Mouse (Mus musculus): ENCODE results near the gene Slc25a38. TPM values are rescaled to one million over a fixed set of nuclear protein-coding genes. Genes with fewer than 3 reads are reported as not detected.
"Not testable (repeated sequence)": the region's sequence is repeated elsewhere in the genome, so short reads cannot be mapped to it uniquely, and the experiment has no call there.

The Slc25a38 gene
- polyA plus RNA-seq, 1 experiment from 2014 or later, result 21.5 TPM

DNA sequence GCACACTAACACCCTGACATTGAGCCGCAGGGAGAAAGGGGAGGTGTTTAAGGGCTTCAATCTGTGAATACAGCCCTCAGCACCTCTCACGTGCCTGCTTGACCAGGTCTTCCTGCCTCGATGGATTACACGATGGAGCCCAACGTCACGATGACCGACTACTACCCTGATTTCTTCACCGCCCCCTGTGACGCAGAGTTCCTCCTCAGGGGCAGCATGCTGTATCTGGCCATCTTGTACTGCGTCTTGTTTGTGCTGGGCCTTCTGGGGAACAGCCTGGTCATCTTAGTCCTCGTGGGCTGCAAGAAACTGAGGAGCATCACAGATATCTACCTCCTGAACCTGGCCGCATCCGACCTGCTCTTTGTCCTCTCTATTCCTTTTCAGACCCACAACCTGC is 16.5 kb upstream of the Slc25a38 start:
- Histone ChIP-seq H3K4me3 (replicated peaks; ENCODE audit: low read depth, low read length) (no peak overlapping the region), H3K36me3 (ENCODE audit: insufficient read depth, low read length) (no peaks in the 10 kb centered on the region), H3K27ac (no peak overlapping the region), H3K4me1 (replicated peaks; ENCODE audit: insufficient read depth, low read length) (no peaks in the 10 kb centered on the region), H3K9ac (ENCODE audit: low read depth, low read length) (no peak overlapping the region), H3K9me3 (replicated peaks; ENCODE audit: low read length) (no peaks in the 10 kb centered on the region), H3K4me2 (ENCODE audit: low read length) (no peak overlapping the region), H3K27me3 (ENCODE audit: insufficient read depth, low read length) (no peaks in the 10 kb centered on the region)
- no peak for TF ChIP-seq CTCF (IDR thresholded peaks at IDR 0.05; ENCODE audit: low read depth)
- DNase-seq (ENCODE audit: low spot score) (no peak), ATAC-seq (replicated peaks; ENCODE audit: low FRiP score, low read depth) (no peak)
- 87% methylated on average over 13 of the region's 13 CpGs for WGBS

DNA sequence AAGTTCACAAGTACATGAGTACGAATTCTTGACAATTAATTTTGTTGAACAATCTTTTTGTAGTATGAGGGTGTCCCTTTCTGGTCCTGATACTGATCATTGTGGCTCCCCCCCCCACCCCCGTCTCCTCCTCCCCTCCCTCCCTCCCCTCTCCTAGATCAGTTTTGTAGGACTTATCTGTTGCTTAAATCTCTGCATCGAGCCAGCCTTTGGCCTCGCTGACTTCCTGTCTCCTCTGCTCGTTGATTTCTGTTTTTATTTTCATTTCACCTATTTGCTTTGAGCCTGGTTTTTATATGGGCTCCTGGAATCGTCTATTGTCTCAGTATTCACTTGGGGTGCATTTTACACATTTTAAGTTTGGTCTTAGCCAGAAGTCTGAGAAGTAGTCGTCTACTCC is 14.3 kb upstream of the Slc25a38 start:
- 43% methylated on average over 7 of the region's 7 CpGs for WGBS
- H3K4me1 ChIP-seq (replicated peaks; ENCODE audit: insufficient read depth, low read length), result no peaks in the 10 kb centered on the region
- no peaks in the 10 kb centered on the region for H3K27me3 ChIP-seq (ENCODE audit: insufficient read depth, low read length)
- TF ChIP-seq CTCF (IDR thresholded peaks at IDR 0.05; ENCODE audit: low read depth), result no peak
- no peak overlapping the region for H3K4me2 ChIP-seq (ENCODE audit: low read length)
- no peaks in the 10 kb centered on the region for H3K36me3 ChIP-seq (ENCODE audit: insufficient read depth, low read length)
- ATAC-seq (replicated peaks; ENCODE audit: low FRiP score, low read depth) (no peak), DNase-seq (ENCODE audit: low spot score) (no peak)
- H3K9me3 ChIP-seq (replicated peaks; ENCODE audit: low read length), result no peaks in the 10 kb centered on the region
- no peak overlapping the region for H3K4me3 ChIP-seq (replicated peaks; ENCODE audit: low read depth, low read length)
- H3K9ac ChIP-seq (ENCODE audit: low read depth, low read length), result no peak overlapping the region
- H3K27ac ChIP-seq, result no peak overlapping the region

- 20% methylated on average over 7 of the region's 7 CpGs for WGBS
- Histone ChIP-seq H3K9me3 (replicated peaks; ENCODE audit: low read length) (no peaks in the 10 kb centered on the region), H3K4me2 (ENCODE audit: low read length) (no peak overlapping the region), H3K4me3 (replicated peaks; ENCODE audit: low read depth, low read length) (no peak overlapping the region), H3K27me3 (ENCODE audit: insufficient read depth, low read length) (no peaks in the 10 kb centered on the region), H3K9ac (ENCODE audit: low read depth, low read length) (no peak overlapping the region), H3K27ac (no peak overlapping the region), H3K36me3 (ENCODE audit: insufficient read depth, low read length) (no peaks in the 10 kb centered on the region), H3K4me1 (replicated peaks; ENCODE audit: insufficient read depth, low read length) (no peaks in the 10 kb centered on the region)
- DNase-seq (ENCODE audit: low spot score) (peak; percentile 87), ATAC-seq (replicated peaks; ENCODE audit: low FRiP score, low read depth) (no peak)
- TF ChIP-seq CTCF (IDR thresholded peaks at IDR 0.05; ENCODE audit: low read depth), result peak; percentile 89
Observed at GRCm38 (mm10) chr9:120098682-120099081, 11.5 kb upstream of the Slc25a38 start.

GRCm38 (mm10) chr9:120099304-120099703 is 10.9 kb upstream of the Slc25a38 start:
- DNase-seq (ENCODE audit: low spot score), result no peak
- Histone ChIP-seq H3K4me3 (replicated peaks; ENCODE audit: low read depth, low read length) (no peak overlapping the region), H3K36me3 (ENCODE audit: insufficient read depth, low read length) (no peaks in the 10 kb centered on the region), H3K9me3 (replicated peaks; ENCODE audit: low read length) (no peaks in the 10 kb centered on the region), H3K27me3 (ENCODE audit: insufficient read depth, low read length) (no peaks in the 10 kb centered on the region), H3K9ac (ENCODE audit: low read depth, low read length) (no peak overlapping the region), H3K4me1 (replicated peaks; ENCODE audit: insufficient read depth, low read length) (no peaks in the 10 kb centered on the region), H3K4me2 (ENCODE audit: low read length) (no peak overlapping the region), H3K27ac (no peak overlapping the region)
- 87% methylated on average over 8 of the region's 8 CpGs for WGBS
- TF ChIP-seq CTCF (IDR thresholded peaks at IDR 0.05; ENCODE audit: low read depth), result no peak
- ATAC-seq (replicated peaks; ENCODE audit: low FRiP score, low read depth), result no peak

DNA sequence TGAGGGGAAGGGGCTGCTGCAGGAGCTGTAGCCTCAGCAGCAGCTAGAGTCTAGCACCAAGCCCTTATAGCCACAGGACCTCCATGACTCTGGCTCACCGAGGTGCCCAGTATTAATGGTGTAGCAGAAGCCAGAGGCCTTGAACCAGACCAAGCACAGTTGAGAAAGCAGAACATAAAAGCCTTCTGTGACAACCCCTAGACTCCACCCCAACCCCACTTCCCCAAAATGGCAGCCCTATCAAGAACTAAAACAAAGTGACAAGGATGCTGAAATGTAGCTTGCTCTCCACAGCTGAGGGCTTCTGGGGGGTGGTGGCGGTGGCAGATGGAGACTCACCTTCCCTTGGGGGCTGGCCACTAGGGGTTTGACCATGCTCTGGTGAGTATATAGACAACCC is 9.0 kb upstream of the Slc25a38 start:
- Histone ChIP-seq H3K4me1 (replicated peaks; ENCODE audit: insufficient read depth, low read length) (no peaks in the 10 kb centered on the region), H3K4me2 (ENCODE audit: low read length) (no peak overlapping the region), H3K27ac (no peak overlapping the region), H3K9me3 (replicated peaks; ENCODE audit: low read length) (no peaks in the 10 kb centered on the region), H3K27me3 (ENCODE audit: insufficient read depth, low read length) (no peaks in the 10 kb centered on the region), H3K9ac (ENCODE audit: low read depth, low read length) (no peak overlapping the region), H3K36me3 (ENCODE audit: insufficient read depth, low read length) (no peaks in the 10 kb centered on the region), H3K4me3 (replicated peaks; ENCODE audit: low read depth, low read length) (no peak overlapping the region)
- TF ChIP-seq CTCF (IDR thresholded peaks at IDR 0.05; ENCODE audit: low read depth), result no peak
- ATAC-seq (replicated peaks; ENCODE audit: low FRiP score, low read depth) (no peak), DNase-seq (ENCODE audit: low spot score) (no peak)
- WGBS, result 95% methylated on average over 2 of the region's 2 CpGs

DNA sequence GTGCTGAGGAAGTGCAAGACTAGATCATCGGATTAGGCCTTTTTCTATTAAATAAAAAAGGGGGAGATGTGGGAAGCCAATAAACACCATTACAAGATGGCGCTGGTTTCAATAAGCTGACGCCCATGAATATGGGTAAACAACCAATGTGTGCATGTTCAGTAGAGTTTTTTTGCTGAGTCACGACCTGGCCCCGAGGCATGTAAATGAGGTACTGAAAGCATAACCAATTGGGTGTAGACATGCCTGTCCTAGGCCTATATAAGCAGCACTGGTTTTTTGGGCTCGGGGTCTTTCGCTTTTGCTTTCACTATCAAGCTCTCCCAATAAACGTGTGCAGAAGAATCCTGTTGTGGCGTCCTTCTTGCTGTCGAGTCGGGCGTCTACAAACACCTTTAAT is 1.2 kb upstream of the Slc25a38 start:
- WGBS, result 96% methylated on average over 12 of the region's 12 CpGs
- not testable (repeated sequence) for H3K4me2 ChIP-seq (ENCODE audit: low read length); ATAC-seq (replicated peaks; ENCODE audit: low FRiP score, low read depth); H3K27me3 ChIP-seq (ENCODE audit: insufficient read depth, low read length); H3K4me3 ChIP-seq (replicated peaks; ENCODE audit: low read depth, low read length); DNase-seq (ENCODE audit: low spot score); H3K9ac ChIP-seq (ENCODE audit: low read depth, low read length); H3K36me3 ChIP-seq (ENCODE audit: insufficient read depth, low read length); H3K4me1 ChIP-seq (replicated peaks; ENCODE audit: insufficient read depth, low read length); H3K27ac ChIP-seq; H3K9me3 ChIP-seq (replicated peaks; ENCODE audit: low read length)

Measured in kidney, postnatal 0 days (tissue).